Mouse (Mus musculus) right cerebral cortex, postnatal 10 days (tissue): Measurements from ENCODE around the gene Cs.
"Not testable (repeated sequence)": the region's sequence is repeated elsewhere in the genome, so short reads cannot be mapped to it uniquely, and the experiment has no call there.

ENCODE experiments used
- DNase-seq, 2 experiments: peaks; one replicate each; pipeline ENCODE4 v3.0.0; 2021; ENCODE audit warnings: low spot score in 2 of 2

The Cs gene

DNA sequence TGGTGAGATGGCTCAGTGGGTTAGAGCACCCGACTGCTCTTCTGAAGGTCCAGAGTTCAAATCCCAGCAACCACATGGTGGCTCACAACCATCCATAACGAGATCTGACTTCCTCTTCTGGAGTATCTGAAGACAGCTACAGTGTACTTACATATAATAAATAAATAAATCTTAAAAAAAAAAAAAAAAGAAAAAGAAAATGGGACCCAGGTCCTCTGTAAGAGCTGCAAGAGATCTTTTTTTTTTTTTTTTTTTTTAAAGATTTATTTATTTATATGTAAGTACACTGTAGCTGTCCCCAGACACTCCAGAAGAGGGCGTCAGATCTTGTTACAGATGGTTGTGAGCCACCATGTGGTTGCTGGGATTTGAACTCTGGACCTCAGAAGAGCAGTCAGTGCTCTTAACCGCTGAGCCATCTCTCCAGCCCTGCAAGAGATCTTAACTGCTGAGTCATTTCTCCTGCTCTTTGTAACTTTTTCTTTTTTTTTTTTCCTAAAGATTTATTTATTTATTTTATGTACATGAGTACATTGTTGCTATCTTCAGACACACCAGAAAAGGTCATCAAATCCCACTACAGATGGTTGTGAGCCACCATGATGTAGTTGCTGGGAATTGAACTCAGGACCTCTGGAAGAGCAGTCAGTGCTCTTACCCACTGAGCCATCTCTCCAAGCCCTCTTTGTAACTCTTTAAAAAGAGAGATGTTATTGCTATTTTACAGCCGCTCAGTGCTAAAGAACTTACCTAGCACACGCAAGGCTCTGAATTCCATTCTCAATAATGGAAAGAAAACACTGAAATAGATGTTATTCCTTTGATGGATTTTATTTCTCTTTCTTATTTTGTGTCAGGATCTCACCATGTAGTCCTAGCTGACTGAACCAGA, 4.9 kb upstream of the Cs start:
- not testable (repeated sequence) for DNase-seq

DNA sequence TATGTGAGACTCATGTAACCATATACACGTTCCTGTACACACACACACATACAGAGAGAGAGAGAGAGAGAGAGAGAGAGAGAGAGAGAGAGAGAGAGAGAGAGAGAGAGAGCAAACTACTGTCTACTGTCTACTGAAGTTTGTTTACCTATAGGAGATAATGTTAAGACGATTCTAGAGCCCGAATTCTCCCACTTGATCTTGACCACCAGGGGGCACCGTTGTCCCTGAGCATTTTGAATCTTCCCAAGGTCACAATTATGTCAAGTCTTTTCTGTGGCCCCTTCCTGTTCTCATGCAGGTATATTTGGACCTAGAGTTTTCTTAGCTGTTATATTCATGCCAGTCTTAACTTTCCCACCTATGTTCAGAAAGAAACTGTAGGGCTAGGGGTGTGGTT, 2.0 kb upstream of the Cs start:
- DNase-seq, result peak in 1 of 2 experiments; percentile 65

DNA sequence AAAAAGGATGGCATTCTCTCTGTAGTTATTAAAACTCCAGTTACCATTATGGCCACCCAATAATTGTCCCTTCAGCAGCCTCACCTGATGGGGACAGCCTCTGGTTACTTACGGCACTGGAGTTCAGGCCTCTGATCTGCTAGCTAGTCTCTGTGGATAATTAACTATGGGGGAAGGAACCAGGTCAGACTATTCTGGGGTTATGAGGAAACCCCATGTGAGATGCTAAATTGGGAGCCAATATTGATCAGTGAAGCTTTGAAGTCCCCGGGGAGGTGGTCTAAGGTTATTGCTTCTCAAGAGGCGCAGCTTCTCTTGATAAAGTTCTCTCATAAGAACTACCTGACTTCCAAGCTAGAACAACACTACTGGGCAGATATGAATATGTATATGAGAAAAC, 1.3 kb upstream of the Cs start:
- no peak for DNase-seq

DNA sequence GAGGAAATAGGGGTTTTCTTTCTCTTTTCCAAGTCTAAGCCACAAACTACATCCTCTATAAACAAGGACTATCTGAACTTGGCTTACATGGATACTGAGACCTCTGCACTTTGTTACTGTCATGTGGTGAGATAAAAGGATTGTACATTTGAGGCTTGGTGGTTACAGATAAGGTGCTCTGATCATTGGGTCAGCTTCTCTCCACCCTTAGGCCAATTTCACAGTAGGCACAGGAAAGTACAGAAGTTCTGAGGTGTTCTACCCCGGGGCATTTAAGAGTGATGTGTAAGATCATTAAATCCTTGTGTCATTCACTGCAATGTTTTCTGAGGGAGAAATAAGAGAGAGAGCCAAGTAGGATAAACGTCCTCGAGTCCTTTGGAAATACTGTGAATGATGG, 937 bp upstream of the Cs start:
- DNase-seq, result no peak

DNA sequence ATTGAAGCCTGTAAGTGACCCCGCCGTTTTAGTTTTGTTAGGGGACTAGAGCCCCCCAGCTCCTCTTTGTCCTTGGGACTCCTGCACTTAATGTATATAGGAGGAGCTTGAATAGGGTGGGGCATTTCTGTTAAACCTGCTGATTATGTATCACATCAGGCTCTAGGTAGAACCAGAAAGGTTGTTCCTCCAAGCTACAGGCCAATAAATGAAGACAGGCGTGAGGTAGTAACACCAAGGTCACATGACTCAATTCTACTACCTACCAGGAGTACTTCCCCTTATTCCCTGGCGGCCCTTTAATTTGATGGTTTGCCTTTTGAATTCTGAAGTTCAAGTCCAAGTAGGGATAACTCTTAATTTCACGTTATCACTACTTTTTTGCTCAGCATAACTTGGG, 881 bp downstream of the Cs start:
- no peak for DNase-seq

DNA sequence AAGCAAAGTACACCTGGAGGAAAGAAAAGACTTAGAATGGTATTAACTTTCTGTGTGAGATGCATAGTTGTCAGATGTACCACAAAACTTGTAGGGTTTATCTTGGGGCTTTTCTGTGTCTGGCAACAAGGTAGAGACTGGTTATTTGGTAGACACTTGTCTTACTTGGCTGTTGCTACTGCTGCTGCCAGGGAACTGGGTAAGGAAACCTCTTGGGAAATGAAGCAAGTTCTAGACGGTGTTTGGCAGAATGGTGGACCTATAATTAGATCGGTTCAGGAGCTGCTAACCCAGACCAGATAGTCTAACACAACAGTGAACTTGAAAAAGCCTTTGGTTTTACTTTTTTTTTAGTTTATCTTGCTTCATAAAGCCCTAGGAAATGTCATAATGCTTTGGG, 1.4 kb downstream of the Cs start:
- DNase-seq, result no peak

DNA sequence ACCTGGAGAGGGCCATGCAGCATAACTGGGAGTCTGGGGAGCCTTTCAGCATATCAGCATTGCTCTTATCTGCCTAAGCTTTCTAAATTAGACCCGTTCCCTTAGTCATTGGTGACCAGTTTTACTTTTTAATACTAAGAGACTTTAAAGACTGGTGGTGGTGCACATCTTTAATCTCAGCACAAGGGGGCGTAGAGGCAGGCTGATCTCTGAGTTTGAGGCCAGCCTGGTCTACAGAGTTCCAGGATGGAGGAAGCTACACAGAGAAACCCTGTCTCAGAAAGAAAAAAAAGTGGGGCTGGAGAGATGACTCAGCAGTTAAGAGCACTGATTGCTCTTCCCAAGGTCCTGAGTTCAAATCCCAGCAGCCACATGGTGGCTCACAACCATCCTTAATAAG, 2.7 kb downstream of the Cs start:
- no peak for DNase-seq

DNA sequence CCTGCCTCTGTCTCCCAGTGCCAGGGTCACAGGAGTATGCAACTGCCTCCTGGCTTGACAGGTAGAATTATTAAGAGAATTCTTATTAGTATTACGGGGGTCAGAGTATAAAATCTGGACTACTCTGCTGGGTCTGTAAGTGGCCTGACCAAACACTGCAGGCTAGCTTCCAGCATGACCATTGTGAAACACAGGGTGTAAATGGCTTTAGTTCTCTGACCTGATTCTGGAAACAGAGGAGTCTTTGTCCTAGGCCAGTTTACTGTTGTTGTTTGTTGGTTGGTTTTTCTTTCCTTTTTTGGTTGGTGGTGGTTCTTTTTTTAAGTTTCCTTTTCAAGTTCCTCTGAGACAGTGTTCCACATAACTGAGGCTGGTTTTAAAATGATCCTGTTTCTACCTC, 5.9 kb downstream of the Cs start:
- DNase-seq, result no peak

DNA sequence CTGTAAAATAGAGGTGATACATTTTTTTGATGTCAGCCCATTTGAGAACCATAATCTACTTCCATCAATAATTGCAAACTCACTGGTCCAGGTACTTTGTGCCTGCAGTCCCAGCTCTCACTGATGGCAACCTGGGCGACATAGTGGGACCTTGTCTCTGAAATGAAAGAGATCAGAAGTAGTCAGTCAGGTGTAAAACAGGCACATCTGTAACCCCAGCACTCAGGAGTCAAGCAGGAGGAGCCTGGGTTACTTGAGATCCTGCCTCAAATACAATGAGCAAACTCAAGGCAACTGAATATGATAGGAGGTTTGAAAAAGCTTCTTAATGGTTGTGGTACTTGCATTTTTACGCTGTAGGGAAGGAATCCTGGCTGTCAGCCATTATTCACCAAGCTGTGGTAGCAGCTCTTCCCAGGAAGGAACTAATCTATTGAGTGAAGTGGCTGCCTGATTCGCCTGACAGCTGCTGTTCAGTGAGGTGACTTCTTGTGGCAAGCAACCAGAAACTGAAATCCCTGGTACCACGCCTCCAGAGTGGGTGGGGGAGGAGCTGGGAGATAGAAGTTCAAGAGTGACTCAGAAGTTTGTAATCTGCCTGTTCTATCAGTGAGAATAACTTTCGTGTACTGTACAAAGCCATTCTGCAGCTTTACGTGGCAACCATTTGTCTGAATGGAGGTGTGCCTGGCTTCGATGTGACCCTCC, 7.2 kb downstream of the Cs start:
- DNase-seq, result peak; percentile 68 to 78

DNA sequence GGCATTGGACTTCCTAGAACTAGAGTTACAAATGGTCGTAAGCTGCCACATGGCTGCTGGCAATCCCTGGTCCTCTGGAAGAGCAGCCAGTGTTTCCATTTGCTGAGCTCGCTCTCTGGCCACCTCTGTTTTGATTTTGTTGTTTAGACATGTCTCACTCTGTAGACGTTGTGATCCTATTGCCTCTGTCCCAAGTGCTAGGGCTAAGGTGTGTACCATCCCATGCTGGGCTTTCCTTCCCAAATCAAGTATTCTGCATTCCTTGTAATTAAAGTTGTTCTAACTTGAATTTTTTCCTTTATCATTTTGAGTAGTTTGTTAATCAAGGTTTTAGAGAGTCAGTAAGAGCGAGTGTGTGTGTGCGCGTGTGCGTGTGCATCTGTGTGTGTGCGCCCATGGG, 10.0 kb downstream of the Cs start:
- no peak for DNase-seq

DNA sequence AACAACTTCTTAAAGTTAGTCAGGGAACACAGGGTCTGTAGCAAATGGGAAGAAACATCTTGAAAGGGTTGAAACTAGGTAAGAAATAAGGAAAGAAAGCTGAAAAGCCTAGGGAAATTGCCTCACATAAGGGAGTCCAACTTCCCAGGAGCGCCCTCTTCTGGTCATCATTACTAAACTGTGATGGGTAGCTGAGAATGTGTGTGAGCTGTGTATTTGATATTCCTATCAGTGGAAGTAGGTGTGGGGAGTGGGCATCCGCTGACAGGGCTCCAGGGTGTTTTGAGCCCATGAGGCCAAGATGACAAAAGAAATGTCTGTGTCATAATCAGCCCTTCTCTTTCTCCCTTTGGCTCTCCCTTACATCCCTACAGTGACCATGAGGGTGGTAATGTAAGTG, 21.3 kb downstream of the Cs start:
- peak in 1 of 2 experiments; percentile 59 for DNase-seq

DNA sequence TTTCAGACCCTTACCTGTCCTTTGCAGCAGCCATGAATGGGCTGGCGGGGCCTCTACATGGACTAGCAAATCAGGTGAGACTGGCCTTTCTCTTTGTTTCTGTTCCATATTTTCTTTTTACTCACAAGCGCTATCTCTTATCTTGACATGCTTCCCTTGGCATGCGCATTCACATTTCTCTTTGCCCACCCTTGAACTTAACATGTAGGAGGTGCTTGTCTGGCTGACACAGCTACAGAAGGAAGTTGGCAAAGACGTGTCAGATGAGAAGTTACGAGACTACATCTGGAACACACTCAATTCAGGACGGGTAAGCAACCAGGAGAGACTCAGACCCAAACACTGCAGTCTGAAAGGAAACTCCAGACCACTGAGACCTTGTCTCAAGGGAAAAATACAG, 21.7 kb downstream of the Cs start:
- peak in 1 of 2 experiments; percentile 11 for DNase-seq

DNA sequence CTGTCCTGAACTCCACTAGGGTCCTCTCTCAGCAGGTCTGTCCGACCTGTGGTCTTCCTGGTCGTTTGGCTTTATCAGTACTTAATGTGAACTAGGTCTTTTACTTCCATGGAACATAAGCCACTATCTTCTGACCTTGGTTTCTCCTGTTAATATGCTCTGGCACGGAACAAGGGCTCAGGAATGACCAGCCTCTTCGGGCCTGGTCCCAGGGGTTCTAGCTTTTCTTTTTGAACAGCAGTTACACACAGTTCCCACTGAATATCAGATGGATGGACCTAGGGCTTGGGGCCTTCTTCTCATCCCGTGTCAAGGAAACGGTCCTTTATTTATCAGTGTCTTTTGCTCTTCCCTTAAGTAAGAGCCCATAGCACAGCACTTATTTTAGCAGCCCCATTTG, 24.3 kb downstream of the Cs start:
- no peak for DNase-seq

DNA sequence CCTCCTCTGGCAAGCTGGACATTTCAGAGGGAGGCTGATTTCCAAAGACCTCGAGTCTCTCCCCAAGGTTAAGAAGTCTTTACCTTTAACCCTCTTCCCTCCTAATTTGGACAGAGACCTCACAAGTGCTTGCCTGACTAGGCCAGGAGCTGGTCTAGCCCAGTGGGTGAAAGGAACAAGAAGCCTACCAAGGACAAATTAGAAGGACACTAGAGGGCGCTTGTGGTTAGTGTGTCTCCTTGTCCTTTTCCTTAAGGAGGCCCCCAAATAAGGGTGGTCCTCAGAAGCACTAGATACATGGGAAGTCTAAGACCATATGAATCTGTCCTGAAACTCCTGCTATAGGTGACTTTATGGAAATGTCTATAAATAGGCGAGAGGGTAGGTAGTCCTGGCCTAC, 25.0 kb downstream of the Cs start:
- DNase-seq, result no peak

DNA sequence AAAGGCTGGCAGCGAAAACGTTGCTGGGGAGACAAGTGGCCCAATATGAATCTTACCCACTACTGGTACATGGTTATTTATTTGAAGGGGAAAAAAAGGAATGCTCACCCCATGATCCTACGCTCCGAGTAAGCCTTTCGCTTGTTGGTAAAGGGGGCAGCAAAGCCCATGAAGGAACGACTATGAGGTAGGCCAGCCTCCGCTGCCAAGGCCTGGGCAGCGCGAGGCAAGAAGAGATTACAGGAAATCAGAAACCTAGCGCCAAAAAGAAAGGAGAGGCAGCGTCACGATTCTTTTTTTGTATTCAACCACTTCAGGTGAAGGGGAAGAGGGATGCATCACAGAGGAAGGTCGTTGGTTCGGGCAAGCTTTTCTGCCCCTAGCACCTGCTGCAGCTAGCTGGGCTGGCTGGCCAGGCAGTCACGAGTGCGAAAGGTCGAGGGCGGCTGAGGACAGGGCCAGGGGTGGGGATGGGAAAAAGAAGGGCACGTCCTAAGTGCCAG, 30.4 kb downstream of the Cs start:
- DNase-seq, result no peak

DNA sequence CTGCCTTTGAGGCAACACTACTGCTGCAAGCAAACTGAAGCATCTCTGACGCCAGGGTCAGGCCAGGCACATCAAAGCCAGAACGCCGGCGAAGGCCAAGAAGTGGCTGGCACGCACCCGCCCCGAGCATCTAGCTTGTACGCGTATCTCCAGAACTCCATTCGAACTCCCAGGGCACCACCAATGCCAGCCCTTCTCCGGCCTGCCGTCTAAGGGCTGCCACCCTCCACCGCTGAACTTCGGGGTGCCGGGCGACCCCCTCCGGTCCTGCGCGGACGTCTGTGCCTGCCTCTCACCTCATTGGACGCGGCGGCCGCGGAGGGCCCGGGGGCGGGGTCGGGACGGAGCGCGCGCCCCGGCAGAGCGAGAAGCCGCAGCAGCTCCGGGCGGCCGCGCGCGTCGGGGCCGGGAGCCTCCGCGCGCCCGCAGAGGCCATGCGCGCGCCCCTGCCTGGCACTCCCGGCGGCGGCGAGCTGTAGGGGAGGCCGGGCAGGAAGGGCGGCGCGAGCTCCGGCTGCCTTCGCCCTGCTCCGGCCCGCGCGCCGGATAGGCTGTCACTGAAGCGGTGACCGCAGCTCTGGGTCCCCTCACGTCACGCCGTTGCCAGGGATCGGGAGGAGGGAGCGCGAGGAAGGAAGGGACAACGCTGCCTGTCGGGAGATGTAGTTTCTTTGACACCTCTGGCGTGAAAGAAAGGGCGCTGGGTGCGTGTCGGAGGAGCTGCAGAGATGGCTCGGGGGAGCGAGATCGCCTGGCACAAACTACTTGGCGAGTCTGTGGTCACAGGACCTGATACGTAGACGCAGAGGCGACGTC, 31.1 kb downstream of the Cs start, which contains the start of gene Coq10a:
TSS of gene Coq10a (minus strand) at position 596 of the 816 bp plus-strand sequence.
- peak; percentile 95 to 97 for DNase-seq

DNA sequence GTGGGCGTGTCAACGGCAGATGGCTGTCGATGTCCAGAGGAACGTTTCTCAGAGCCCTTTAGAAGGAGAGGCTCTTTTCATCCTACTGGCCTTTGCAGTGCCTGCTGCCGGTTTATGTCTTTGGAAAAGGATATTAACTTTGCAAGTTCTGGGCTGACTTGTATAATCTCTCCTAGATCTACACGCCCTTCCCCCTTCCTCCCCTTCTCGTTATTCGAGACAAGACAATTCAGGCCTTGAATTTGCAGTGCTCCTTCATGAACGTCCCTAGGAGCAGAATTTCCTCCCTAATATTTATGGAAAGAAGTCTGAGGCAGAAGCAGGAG, 31.6 kb downstream of the Cs start:
- no peak for DNase-seq

DNA sequence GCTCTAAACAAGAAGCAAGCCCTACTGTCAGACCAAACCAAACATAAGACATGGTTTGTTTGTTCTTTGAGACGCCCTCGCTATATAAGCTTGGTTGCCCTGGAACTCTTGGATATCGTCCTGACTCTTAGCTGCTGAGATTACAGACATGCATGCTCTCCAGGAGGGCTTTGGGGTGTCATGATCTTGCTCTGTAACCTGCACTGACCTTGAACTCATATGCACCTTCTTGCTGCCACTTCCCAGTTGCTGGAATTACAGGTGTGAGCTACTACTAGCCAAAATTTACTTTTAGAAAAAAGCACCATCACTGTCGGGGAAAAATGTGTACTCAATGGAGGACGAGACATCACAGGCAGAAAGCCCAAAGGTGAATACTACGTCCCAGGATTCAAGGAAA, 32.1 kb downstream of the Cs start:
- DNase-seq, result no peak

DNA sequence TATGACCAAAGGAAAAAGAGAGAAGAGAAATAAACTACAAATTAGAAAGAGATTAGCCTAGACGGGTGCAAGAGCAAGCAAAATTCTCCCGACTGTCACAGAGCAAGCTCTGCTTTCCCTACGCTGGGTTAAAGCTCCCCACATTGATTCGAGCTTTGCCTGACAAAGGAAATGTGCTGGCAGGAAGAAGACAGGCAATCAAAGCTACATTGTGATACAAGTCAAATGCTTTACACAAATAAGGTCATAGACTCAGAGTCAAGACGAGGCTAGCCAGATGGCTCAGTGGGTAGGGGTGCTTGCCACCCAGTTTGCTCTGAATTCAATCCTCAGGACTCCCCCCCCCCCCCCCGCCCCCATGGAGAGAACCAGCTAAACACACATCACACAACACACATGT, 32.5 kb downstream of the Cs start:
- no peak for DNase-seq

DNA sequence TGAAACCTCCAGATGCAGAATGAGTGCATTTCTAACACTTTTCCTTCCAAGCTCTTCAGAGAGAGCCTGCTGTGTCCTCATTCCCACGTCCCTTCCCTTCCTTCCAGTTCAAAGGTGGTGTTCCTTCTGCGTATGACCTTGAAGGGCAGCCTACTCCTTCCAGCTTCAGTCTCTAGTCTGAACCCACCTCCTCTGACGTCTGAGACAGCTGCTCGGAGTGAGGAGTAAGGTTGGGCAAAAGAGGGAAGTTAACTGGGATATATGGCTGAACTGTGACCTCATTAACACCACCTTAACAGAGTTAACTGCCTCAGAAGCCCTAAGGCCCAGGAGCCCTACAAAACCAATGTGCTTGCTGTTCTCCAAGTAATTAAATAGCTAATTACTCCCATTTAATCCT, 33.1 kb downstream of the Cs start:
- no peak for DNase-seq

DNA sequence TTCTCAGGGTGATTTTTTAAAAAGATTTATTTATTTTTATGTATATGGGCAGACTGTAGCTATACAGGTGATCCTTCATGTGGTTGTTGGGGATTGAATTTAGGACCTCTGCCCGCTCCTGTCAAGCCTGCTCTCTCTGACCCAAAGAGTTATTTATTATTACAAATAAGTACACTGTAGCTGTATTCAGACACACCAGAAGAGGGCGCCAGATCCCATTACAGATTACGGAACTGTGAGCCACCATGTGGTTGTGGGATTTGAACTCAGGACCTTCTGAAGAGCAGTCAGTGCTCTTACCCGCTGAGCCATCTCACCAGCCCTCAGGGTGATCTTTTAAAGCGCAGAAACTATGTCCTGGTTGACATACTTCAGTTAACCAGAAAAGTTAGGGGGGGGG, 34.6 kb downstream of the Cs start:
- DNase-seq, result no peak

DNA sequence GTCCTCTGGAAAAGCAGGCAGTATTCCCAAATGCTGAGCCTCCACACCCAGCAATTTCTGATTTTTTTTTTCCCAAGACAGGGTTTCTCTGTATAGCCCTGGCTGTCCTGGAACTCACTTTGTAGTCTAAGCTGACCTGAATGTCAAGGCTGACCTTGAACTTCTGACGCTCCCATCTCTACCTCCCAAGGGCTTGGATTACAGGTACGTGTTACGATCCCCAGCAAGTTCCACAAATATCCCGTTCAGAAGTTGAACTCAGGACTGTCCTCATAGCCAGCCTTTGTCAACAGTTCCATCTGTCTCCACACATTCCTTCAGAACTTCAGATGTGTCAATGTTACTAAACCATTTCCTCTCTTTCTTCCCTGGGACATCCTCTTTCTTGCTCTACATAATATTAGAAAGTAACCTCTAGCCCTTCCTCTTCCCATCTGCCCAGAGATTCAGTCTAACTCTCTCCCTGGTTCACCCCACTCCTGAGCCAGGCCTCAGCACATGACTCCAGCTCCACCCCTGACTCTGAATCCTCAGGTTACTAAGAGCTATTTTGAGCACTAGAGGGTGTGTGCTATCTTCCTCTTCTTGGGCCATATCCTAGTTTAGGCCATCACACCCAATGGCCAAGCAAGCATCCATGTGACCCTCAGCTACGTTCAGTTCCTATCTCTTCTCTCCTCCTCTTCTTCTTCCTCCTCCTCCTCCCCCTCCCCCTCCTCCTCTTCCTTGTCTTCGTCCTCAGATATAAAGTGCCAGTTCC, 35.6 kb downstream of the Cs start:
- DNase-seq, result no peak
